Mouse (Mus musculus) kidney, postnatal 0 days (tissue): ENCODE results near the gene Hes7. TPM values are rescaled to one million over a fixed set of nuclear protein-coding genes. Genes with fewer than 3 reads are reported as not detected.

ENCODE experiments used
- ATAC-seq: fragments of 200-750 bp; cut with Nextera tagmentation; replicated peaks from 2 replicates; pipeline ENCODE4 v1.8.0; 2017; ENCODE audit warnings: low read depth, moderate number of reproducible peaks, moderate TSS enrichment, moderate library complexity; ENCODE audit not compliant: low FRiP score
- DNase-seq: peaks from one replicate; pipeline ENCODE4 v3.0.0-alpha.2; 2016; ENCODE audit warnings: low spot score
- H3K27ac ChIP-seq: fragments of 300-500 bp; sonication (generic); 2 replicates; pipeline ENCODE4 v1.5.1; 2014; ENCODE audit warnings: mild to moderate bottlenecking
- H3K27me3 ChIP-seq: fragments of 300-500 bp; sonication (generic); 2 replicates; pipeline ENCODE4 v1.6.1; 2014; ENCODE audit warnings: low read length, mixed read lengths; ENCODE audit not compliant: insufficient read depth
- H3K36me3 ChIP-seq: fragments of 300-500 bp; sonication (generic); 2 replicates; pipeline ENCODE4 v1.6.1; 2014; ENCODE audit warnings: low read length, mixed read lengths; ENCODE audit not compliant: insufficient read depth
- H3K4me1 ChIP-seq: fragments of 300-500 bp; sonication (generic); replicated peaks from 2 replicates; pipeline ENCODE4 v1.6.1; 2014; ENCODE audit warnings: antibody characterized with exemption, low read length, mixed read lengths; ENCODE audit not compliant: insufficient read depth
- H3K4me2 ChIP-seq: fragments of 300-500 bp; sonication (generic); 2 replicates; pipeline ENCODE4 v1.6.1; 2014; ENCODE audit warnings: mild to moderate bottlenecking, low read length, moderate library complexity, mixed read lengths
- H3K4me3 ChIP-seq: fragments of 300-500 bp; sonication (generic); replicated peaks from 2 replicates; pipeline ENCODE4 v1.5.1; 2014; ENCODE audit warnings: low read depth, low read length
- H3K9ac ChIP-seq: fragments of 300-500 bp; sonication (generic); 2 replicates; pipeline ENCODE4 v1.6.1; 2014; ENCODE audit warnings: low read depth, low read length
- H3K9me3 ChIP-seq: fragments of 300-500 bp; sonication (generic); replicated peaks from 2 replicates; pipeline ENCODE4 v1.6.1; 2016; ENCODE audit warnings: low read length, inconsistent platforms, mixed read lengths
- CTCF ChIP-seq: IDR thresholded peaks from 2 replicates; pipeline ENCODE4 v1.5.1; 2016; ENCODE audit warnings: antibody characterized with exemption, low read depth, mild to moderate bottlenecking, moderate library complexity
- WGBS: fragments of 180-500 bp; shearing (Covaris S2); extraction: QIAGEN DNeasy Blood & Tissue Kit; methylation state at CpG from one replicate; pipeline ENCODE4 v1.1.7; 2014; 5-methylcytosine and 5-hydroxymethylcytosine counted together
- polyA plus RNA-seq: library from polyadenylated mRNA; unstranded; fragments of >200 nt; fragmentation: Nextera tagmentation; extraction: Ambion mirVana; gene quantifications from 2 replicates; pipeline ENCODE4 v1.2.1, GENCODE M21; 2015

The Hes7 gene
- polyA plus RNA-seq, 1 experiment from 2014 or later, result 0.42 TPM

- peaks cover 6% of the 10 kb centered on the region; the same call in 1 of the 2 replicates for H3K36me3 ChIP-seq
- H3K9me3 ChIP-seq, result no peaks in the 10 kb centered on the region
- peaks cover 6% of the 10 kb centered on the region for H3K4me1 ChIP-seq
- no peak overlapping the region for H3K4me2 ChIP-seq
- ATAC-seq (no peak), DNase-seq (no peak)
- no peak for TF ChIP-seq CTCF
- H3K4me3 ChIP-seq, result no peak overlapping the region
- H3K27ac ChIP-seq, result no peak overlapping the region
- no peaks in the 10 kb centered on the region for H3K27me3 ChIP-seq
- 68% methylated on average over 3 of the region's 3 CpGs for WGBS
- H3K9ac ChIP-seq, result no peak overlapping the region
Observed at GRCm38 (mm10) chr11:69114018-69114417, 6.2 kb upstream of the Hes7 start.

- DNase-seq (no peak), ATAC-seq (no peak)
- no peak for TF ChIP-seq CTCF
- no peaks in the 10 kb centered on the region for H3K27me3 ChIP-seq
- no peak overlapping the region for H3K27ac ChIP-seq
- H3K36me3 ChIP-seq, result no peaks in the 10 kb centered on the region
- H3K4me3 ChIP-seq, result no peak overlapping the region
- no peak overlapping the region for H3K4me2 ChIP-seq
- 85% methylated on average over 3 of the region's 3 CpGs for WGBS
- peaks cover 9% of the 10 kb centered on the region for H3K4me1 ChIP-seq
- no peak overlapping the region for H3K9ac ChIP-seq
- no peaks in the 10 kb centered on the region for H3K9me3 ChIP-seq
Observed at GRCm38 (mm10) chr11:69114621-69115020, 5.6 kb upstream of the Hes7 start.

- no peak overlapping the region for H3K4me3 ChIP-seq
Observed at GRCm38 (mm10) chr11:69116843-69117242, 3.4 kb upstream of the Hes7 start.

GRCm38 (mm10) chr11:69117737-69118695, 2.2 kb upstream of the Hes7 start:
- TF ChIP-seq CTCF, result no peak
- WGBS, result under 1% methylated on average over 45 of the region's 45 CpGs
- peak overlapping the region; percentile 80 for H3K4me3 ChIP-seq
- no peaks in the 10 kb centered on the region for H3K27me3 ChIP-seq
- H3K36me3 ChIP-seq, result no peaks in the 10 kb centered on the region
- ATAC-seq, result 0 out of 2 replicates have a peak, but pooled peaks have one; percentile 2
- peak; percentile 74 for DNase-seq
- H3K9ac ChIP-seq, result peak overlapping the region; percentile 75
- H3K4me2 ChIP-seq, result peak overlapping the region; percentile 95
- H3K9me3 ChIP-seq, result no peaks in the 10 kb centered on the region
- peak overlapping the region; percentile 78 for H3K27ac ChIP-seq
- H3K4me1 ChIP-seq, result peaks cover 12% of the 10 kb centered on the region

More at GRCm38 (mm10) chr11:69116843-69117242, 3.4 kb upstream of the Hes7 start:
- H3K9me3 ChIP-seq, result no peaks in the 10 kb centered on the region
- no peak for DNase-seq
- no peak overlapping the region for H3K4me2 ChIP-seq
- no peak for ATAC-seq
- H3K9ac ChIP-seq, result no peak overlapping the region
- H3K4me1 ChIP-seq, result peaks cover 12% of the 10 kb centered on the region
- H3K27ac ChIP-seq, result no peak overlapping the region
- no peaks in the 10 kb centered on the region for H3K36me3 ChIP-seq
- TF ChIP-seq CTCF, result no peak
- 42% methylated on average over 5 of the region's 5 CpGs for WGBS
- H3K27me3 ChIP-seq, result no peaks in the 10 kb centered on the region

GRCm38 (mm10) chr11:69118765-69119164, 1.4 kb upstream of the Hes7 start:
- Histone ChIP-seq H3K4me3 (peak overlapping the region; percentile 80), H3K9ac (no peak overlapping the region), H3K27ac (no peak overlapping the region), H3K9me3 (no peaks in the 10 kb centered on the region), H3K27me3 (no peaks in the 10 kb centered on the region), H3K36me3 (no peaks in the 10 kb centered on the region), H3K4me2 (peak overlapping the region; percentile 95), H3K4me1 (peaks cover 12% of the 10 kb centered on the region)
- TF ChIP-seq CTCF, result no peak
- 0% methylated on average over 15 of the region's 15 CpGs for WGBS
- DNase-seq (peak; percentile 89), ATAC-seq (no peak; the same call in 1 of the 2 replicates)

GRCm38 (mm10) chr11:69119446-69120155, 603 bp upstream of the Hes7 start:
- H3K36me3 ChIP-seq, result no peaks in the 10 kb centered on the region
- no peak overlapping the region for H3K27ac ChIP-seq
- H3K27me3 ChIP-seq, result no peaks in the 10 kb centered on the region
- no peak for TF ChIP-seq CTCF
- peaks cover 12% of the 10 kb centered on the region for H3K4me1 ChIP-seq
- WGBS, result 44% methylated on average over 14 of the region's 14 CpGs
- H3K4me2 ChIP-seq, result peak overlapping the region; percentile 92
- peak overlapping the region; percentile 66; the same call in 1 of the 2 replicates for H3K4me3 ChIP-seq
- no peaks in the 10 kb centered on the region for H3K9me3 ChIP-seq
- H3K9ac ChIP-seq, result no peak overlapping the region
- no peak for DNase-seq
- ATAC-seq, result no peak
